Mouse (Mus musculus) lung, postnatal 36 days (tissue): Measurements from ENCODE around the gene Evl.
A peak's percentile ranks its signal among the peaks of the same experiment; 100 is the strongest.
"Not testable (repeated sequence)": the region's sequence is repeated elsewhere in the genome, so short reads cannot be mapped to it uniquely, and the experiment has no call there.

ENCODE experiments used
- DNase-seq: peaks from one replicate; pipeline ENCODE4 v3.0.0; 2022; ENCODE audit warnings: mixed read lengths

The Evl gene

DNA sequence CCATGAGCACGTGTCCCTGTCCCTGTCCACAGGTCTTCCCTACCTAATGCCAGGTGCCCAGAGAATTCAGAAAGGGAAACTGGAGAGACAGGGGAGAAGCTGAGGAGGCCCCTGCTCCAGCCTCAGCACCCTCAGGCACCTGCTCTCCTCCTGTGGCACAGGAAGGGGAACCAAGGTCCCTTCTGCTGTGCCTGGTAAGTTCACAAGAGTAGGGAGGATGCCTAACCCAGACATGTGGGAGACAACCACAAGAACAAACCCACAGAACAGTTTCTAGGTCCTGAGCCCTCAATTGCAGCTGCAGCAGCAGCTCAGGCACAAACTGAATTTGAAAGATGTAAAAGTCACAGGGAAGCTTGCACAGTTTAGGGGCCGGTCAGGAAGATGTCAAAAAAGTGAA, 146.7 kb downstream of the Evl start:
- DNase-seq, result no peak

DNA sequence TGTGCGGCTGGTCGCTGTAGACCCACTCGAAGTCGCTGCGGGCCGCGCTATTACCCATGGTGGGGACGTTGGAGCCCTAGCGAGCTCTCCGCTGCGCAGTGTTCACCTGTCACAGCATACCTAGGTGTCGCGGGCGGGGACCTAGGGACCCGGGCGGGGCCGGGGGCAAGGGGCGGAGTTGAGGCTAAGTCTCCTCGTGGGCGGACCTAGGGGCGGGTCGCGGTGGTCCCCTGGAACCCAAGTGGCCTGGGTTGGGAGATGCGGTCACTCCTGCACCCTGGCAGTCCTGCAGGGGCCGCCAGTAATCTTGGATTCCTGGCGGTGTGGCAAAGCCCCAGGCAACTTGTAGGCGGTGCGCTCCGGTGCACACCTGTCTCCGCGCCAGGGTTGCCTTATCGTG, 147.7 kb downstream of the Evl start, which contains the start of gene Degs2:
TSS of gene Degs2 (minus strand) at position 131 of the 400 bp plus-strand sequence.
- peak; percentile 65 for DNase-seq

DNA sequence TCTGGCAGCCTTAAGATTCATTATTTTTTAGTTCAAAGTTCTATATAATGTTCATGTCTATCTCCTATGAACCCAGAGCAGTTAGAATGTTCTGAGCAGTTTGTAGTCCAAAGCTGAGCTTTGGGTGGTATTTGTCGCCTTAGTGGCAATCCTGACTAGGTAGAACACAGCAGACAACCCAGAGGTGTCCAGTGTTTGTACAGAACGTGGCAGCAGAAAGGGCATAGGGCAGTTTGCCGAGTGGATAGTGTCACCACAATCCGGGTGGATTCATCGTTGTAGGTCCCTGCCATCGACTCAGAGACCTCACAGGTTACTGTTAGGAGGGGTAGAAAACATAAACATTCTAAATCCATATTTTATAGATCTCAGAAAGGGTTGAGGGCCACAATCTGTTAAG, 151.0 kb downstream of the Evl start:
- DNase-seq, result no peak

DNA sequence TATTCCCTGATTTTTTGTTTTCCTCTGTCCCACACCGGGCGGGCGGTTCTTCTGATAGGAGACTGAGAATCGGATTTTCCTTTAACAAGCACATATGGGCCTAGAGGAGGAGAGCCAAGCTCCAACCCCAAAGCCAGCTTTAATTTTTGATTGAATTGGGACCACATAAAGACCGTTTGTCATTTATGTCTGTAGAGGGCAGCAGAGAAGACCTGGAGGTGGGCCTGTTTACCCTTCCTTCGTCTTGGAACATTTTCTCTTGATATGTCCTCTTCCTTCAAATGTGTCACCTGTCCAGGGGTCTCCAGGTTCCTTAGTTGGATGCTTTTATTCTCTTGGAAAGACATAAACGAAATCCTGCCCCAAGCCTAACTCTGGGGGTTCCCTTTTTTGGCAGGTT, 151.6 kb downstream of the Evl start:
- DNase-seq, result peak; percentile 45

DNA sequence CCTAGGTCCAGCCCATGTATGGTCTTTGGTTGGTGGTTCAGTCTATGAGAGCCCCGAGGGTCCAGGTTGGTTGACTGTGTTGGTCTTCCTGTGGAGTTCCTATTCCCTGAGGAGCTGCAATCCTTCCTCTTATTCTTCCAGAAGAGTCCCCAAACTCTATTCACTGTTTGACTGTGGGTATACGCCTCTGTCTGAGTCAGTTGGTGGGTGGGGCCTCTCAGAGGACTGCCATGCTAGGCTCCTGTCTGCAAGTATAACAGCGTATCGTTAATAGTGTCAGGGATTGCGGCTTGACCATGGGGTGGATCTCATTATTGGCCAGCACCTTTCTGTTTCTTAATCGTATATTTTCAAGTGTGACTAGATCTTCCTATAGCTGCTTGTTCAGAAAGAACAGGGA, 154.9 kb downstream of the Evl start:
- peak; percentile 26 for DNase-seq

DNA sequence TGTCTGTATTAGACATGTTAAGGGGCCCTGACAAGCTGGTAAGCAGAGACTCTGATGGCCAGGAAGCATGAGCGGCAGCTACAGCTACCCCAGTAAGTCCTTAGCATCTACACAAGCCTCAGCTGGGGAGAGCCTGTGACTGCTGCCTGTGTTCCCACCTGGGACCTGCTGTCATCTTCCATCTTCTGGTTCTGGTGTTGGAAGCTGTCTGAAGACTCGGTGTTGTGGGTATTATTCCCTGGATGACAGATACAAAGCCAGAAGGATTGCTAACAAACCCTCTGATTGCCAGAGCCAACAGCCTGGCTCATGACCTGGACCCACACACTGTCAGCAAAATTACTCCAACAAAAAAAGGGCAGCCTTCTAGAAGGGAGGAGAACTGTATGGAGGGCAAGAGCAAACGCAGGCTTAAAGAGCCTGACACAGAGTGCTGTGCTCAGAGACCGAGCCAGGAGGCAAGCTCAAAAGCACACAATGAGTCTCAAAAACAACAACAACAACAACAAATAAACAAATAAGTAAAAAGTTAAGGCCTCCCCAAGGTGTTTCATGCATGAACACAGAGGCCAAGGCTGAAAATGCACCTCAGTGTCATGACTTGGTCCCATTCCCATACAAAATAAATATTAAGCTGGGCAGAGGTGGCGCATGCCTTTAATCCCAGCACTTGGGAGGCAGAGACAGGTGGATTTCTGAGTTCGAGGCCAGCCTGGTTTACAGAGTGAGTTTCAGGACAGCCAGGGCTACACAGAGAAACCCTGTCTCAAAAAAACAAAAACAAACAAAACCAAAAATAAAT, 155.6 kb downstream of the Evl start:
- no peak for DNase-seq

DNA sequence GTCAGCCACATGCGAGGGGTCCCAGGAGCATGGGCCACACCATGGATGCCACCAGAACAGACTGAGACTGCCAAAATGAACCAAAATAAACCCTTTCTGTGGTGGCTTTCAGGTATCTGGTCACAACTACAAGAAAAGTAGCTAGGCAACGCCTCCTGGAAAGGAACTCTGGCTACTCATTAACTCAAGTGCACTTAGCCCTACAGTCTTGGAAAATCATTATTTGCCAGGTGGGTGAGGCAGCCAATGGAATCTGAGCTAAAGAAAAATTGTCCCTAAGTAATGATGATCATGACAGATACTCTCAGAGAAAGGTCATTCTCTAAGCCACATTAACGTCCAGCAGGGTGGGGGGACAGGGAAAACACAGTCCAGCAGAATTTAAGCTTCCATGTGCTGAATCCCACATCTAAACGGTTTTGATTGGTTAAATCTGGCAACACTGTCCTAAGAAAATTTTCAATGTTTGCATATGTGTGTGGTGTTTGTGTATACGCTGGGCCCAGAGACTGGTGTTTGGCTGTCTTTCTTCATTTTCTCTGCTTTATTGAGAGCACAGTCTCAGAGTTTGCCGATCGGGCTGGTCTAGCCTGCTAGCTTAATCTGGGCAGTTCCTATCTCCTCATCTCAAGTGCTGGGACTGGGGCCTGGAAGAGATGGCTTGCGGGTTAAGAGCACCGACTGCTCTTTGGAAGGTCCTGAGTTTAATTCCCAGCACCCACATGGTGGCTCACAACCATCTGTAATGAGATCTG, 156.5 kb downstream of the Evl start:
- peak; percentile 84 for DNase-seq

DNA sequence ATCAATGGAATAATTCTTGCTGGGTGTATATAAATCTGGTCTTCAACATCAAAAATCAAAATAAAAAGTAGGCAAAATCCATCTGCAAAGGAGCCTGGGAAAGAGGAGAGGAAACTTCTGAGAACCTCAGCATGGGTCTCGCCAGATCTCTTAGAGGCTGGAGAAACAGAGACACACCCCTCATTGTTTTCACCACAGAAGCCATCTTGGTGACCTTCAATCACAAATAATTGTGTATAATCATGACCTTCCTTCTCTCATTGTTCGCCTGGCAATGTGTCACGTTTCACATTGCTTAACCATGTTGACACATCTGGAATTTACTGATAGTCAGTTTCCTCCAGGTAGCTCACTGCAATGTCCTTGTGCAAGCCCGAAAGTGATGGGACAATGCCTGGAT, 158.0 kb downstream of the Evl start:
- DNase-seq, result no peak

DNA sequence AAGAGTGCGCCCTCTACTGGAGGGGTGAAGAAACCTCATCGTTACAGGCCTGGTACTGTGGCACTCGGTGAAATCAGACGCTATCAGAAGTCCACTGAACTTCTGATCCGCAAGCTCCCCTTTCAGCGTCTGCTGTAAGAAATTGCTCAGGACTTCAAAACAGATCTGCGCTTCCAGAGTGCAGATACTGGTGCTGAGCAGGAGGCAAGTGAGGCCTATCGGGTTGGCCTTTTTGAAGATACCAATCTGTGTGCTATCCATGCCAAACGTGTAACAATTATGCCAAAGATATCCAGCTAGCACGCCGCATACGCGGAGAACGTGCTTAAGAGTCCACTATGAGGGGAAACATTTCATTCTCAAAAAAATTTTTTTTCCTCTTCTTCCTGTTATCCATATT, 159.5 kb downstream of the Evl start:
- not testable (repeated sequence) for DNase-seq

DNA sequence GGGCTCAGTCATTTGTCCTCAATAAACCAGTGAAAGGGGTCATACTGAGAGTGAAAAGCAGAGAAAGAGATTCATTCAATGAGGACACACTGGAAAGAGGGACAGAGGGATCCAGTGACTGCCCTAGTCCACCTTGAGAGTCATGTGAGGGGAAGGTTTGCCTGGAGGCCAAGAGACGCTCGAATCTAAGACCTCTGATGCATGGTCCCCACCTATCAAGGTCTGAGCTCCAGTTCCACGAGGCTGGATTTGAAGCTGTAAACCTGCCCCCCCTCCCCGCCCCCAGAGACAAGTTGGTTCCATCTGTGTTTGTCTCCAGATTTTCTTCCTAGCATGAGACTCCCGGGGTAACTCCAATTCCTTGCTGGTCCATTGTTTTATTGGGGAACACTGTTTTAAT, 161.3 kb downstream of the Evl start:
- no peak for DNase-seq

DNA sequence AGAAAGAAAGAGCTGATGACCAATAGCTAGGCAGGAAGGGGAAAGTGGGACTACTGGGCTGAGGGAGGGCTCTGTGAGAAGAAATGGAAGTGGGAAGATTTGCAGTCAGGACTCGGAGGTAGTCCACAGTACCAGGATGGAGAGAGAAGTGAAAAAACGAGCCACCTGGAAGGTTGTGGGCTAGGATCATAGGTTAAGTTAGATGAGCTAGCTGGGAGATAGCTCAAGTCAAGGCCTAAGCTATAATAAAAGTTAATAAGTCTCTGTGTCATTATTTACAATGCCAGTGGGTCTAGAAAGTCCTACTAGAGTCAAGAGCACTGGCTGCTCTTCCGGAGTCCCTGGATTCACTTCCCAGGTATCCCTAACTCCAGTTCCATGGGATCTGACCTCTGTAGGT, 164.0 kb downstream of the Evl start:
- no peak for DNase-seq

DNA sequence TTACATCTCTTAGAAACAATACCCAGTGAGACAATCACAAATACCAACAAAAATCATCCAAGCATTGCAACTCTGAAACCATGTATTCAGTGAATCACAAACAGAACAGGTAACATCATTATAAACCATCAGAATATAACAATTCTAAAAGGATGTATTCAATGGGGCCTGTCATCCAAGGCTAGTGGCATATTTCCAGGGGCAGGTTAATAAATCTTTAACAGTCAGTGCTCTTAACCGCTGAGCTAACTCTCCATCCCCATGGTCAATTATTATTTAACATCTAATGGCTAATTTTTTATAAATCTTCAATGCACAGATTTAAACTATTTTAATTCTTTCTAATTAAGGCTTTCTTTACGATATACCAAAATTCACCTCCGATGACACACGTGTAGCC, 167.9 kb downstream of the Evl start:
- DNase-seq, result no peak

DNA sequence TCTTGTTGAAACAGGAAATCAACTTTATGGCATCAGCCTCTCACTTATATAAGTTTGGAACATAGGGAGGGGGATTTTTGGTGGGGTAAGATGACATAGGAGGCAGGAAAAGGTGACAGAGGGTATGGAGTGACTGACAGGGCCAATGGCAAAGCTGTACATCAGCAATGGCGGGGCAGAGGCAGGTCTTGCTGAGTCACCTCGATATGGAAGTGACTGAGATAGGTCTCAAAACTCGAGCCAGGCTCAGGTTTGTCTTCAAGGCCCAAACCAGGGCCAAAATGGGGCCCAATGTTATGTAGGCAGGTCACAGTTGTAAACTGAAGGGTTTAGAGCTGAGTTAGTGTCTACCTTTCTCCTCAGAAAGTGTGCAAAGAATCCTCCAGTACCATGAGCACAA, 169.3 kb downstream of the Evl start:
- no peak for DNase-seq

DNA sequence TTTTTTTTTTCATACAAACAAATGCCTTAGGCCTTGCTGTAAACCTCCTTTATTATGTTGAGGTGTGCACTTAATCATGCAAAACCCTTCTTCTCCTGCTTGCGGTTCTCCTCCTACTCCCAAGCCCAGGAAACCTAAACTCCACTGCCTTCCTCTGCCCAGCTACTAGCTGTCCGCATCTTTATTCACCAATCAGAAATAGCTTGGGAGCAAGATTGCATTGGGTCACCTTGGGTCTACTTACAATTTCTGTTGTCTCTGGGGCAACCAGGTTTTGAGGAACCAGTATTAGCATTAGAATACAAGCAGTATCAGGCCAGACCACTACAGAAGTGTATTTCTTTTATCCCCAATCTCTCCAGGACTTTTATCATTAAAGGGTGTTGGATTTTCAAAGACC, 179.9 kb downstream of the Evl start:
- no peak for DNase-seq

DNA sequence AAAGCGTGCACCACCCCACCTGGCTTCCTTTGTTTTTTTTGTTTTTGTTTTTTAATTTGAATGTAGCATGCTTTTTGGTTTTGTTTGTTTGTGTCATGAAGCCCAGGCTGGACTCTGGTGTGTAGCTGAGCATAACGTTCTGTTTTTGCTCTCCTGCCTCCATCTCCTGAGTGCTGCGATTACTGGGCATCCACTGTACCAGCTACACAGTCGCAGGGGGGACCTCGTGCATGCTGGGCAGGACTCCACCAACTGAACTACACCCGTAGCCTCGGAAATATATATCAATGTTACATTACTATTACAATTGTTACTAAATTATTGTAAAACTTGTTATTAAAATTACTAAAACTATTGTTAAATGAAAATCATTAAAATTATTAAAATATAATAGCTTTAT, 183.3 kb downstream of the Evl start:
- DNase-seq, result no peak
